Mouse (Mus musculus) heart, embryonic 15.5 days (tissue): ENCODE results near the gene Pfkm. TPM values are rescaled to one million over a fixed set of nuclear protein-coding genes. Genes with fewer than 3 reads are reported as not detected.
A peak's percentile ranks its signal among the peaks of the same experiment; 100 is the strongest.

Experiments
- ATAC-seq: fragments of 200-750 bp; cut with Nextera tagmentation; replicated peaks from 2 replicates; pipeline ENCODE4 v1.8.0; 2017; ENCODE audit warnings: low read depth, moderate TSS enrichment; ENCODE audit not compliant: insufficient number of reproducible peaks, insufficient read depth, low FRiP score
- H3K27ac ChIP-seq: fragments of 300-500 bp; sonication (generic); 2 replicates; pipeline ENCODE4 v1.5.1; 2015; ENCODE audit warnings: mild to moderate bottlenecking, inconsistent platforms
- H3K27me3 ChIP-seq: fragments of 300-500 bp; sonication (generic); 2 replicates; pipeline ENCODE4 v1.6.1; 2015; ENCODE audit warnings: inconsistent platforms
- H3K36me3 ChIP-seq: fragments of 300-500 bp; sonication (generic); 2 replicates; pipeline ENCODE4 v1.6.1; 2015; ENCODE audit warnings: mild to moderate bottlenecking, inconsistent platforms
- H3K4me1 ChIP-seq: fragments of 300-500 bp; sonication (generic); replicated peaks from 2 replicates; pipeline ENCODE4 v1.6.1; 2015; ENCODE audit warnings: inconsistent platforms
- H3K4me2 ChIP-seq: fragments of 300-500 bp; sonication (generic); 2 replicates; pipeline ENCODE4 v1.6.1; 2015; ENCODE audit warnings: inconsistent platforms, mild to moderate bottlenecking, moderate library complexity
- H3K4me3 ChIP-seq: fragments of 300-500 bp; sonication (generic); 2 replicates; pipeline ENCODE4 v1.5.1; 2015; ENCODE audit warnings: mild to moderate bottlenecking, inconsistent platforms
- H3K9ac ChIP-seq: fragments of 300-500 bp; sonication (generic); 2 replicates; pipeline ENCODE4 v1.6.1; 2015; ENCODE audit warnings: mild to moderate bottlenecking, inconsistent platforms
- H3K9me3 ChIP-seq: fragments of 300-500 bp; sonication (generic); replicated peaks from 2 replicates; pipeline ENCODE4 v1.6.1; 2016; ENCODE audit warnings: inconsistent platforms
- WGBS: fragments of 180-500 bp; shearing (Covaris S2); methylation state at CpG from one replicate; pipeline ENCODE4 v1.1.7; 2015; ENCODE audit warnings: mixed read lengths; 5-methylcytosine and 5-hydroxymethylcytosine counted together
- polyA plus RNA-seq: library from polyadenylated mRNA; unstranded; fragments of >200 nt; fragmentation: Nextera tagmentation; extraction: Ambion mirVana; gene quantifications from 2 replicates; pipeline ENCODE4 v1.2.1, GENCODE M21; 2015

The Pfkm gene
- 119 and 127 TPM in 2 replicates for polyA plus RNA-seq

GRCm38 (mm10) chr15:98092372-98093120, at the start of gene Pfkm:
Pfkm (plus strand) TSS chr15:98092589.
- no peaks in the 10 kb centered on the region for H3K9me3 ChIP-seq
- WGBS = under 1% methylated on average over 30 of the region's 30 CpGs
- peaks cover 17% of the 10 kb centered on the region for H3K4me1 ChIP-seq
- peak within 1 kb of the TSS; percentile 90 for H3K9ac ChIP-seq
- peaks cover 4% of the 10 kb centered on the region; the same call in 1 of the 2 replicates for H3K36me3 ChIP-seq
- ATAC-seq = no peak
- H3K27ac ChIP-seq = peak within 1 kb of the TSS; percentile 99
- no peaks in the 10 kb centered on the region for H3K27me3 ChIP-seq
- H3K4me2 ChIP-seq = peak within 1 kb of the TSS; percentile 73
- peak within 1 kb of the TSS; percentile 99 for H3K4me3 ChIP-seq

- peaks cover 71% of the 10 kb centered on the region for H3K36me3 ChIP-seq
- WGBS = 85% methylated on average over 6 of the region's 6 CpGs
These were observed 48.4 kb upstream of the Pfkm start for GRCm38 (mm10) chr15:98043967-98044366.

GRCm38 (mm10) chr15:98044387-98044786, 48.0 kb upstream of the Pfkm start:
- H3K9me3 ChIP-seq = no peaks in the 10 kb centered on the region
- no peak overlapping the region for H3K4me2 ChIP-seq
- no peak overlapping the region for H3K4me3 ChIP-seq
- H3K36me3 ChIP-seq = peaks cover 72% of the 10 kb centered on the region
- no peaks in the 10 kb centered on the region for H3K27me3 ChIP-seq
- H3K27ac ChIP-seq = no peak overlapping the region
- 93% methylated on average over 5 of the region's 5 CpGs for WGBS
- H3K9ac ChIP-seq = no peak overlapping the region
- ATAC-seq = no peak
- H3K4me1 ChIP-seq = no peaks in the 10 kb centered on the region

More at GRCm38 (mm10) chr15:98043967-98044366, 48.4 kb upstream of the Pfkm start:
- H3K4me1 ChIP-seq = no peaks in the 10 kb centered on the region
- ATAC-seq = no peak
- H3K9ac ChIP-seq = no peak overlapping the region
- H3K9me3 ChIP-seq = no peaks in the 10 kb centered on the region
- H3K4me3 ChIP-seq = no peak overlapping the region
- no peaks in the 10 kb centered on the region for H3K27me3 ChIP-seq
- H3K4me2 ChIP-seq = no peak overlapping the region
- H3K27ac ChIP-seq = no peak overlapping the region

- WGBS = 89% methylated on average over 13 of the region's 13 CpGs
These were observed 43.3 kb upstream of the Pfkm start for GRCm38 (mm10) chr15:98048918-98049700.

GRCm38 (mm10) chr15:98051685-98052084, 40.7 kb upstream of the Pfkm start:
- Histone ChIP-seq H3K27me3 (no peaks in the 10 kb centered on the region), H3K36me3 (peaks cover 54% of the 10 kb centered on the region), H3K27ac (no peak overlapping the region), H3K9ac (no peak overlapping the region), H3K9me3 (no peaks in the 10 kb centered on the region), H3K4me2 (no peak overlapping the region), H3K4me3 (no peak overlapping the region), H3K4me1 (peaks cover 3% of the 10 kb centered on the region; the same call in 1 of the 2 replicates)
- ATAC-seq = no peak
- 70% methylated on average over 5 of the region's 5 CpGs for WGBS

More at GRCm38 (mm10) chr15:98048918-98049700, 43.3 kb upstream of the Pfkm start:
- no peak overlapping the region for H3K4me2 ChIP-seq
- no peaks in the 10 kb centered on the region for H3K9me3 ChIP-seq
- no peak overlapping the region for H3K4me3 ChIP-seq
- no peaks in the 10 kb centered on the region for H3K4me1 ChIP-seq
- H3K27ac ChIP-seq = no peak overlapping the region
- H3K9ac ChIP-seq = no peak overlapping the region
- ATAC-seq = no peak
- H3K27me3 ChIP-seq = no peaks in the 10 kb centered on the region
- peaks cover 64% of the 10 kb centered on the region for H3K36me3 ChIP-seq

GRCm38 (mm10) chr15:98055246-98055645, 37.1 kb upstream of the Pfkm start:
- Histone ChIP-seq H3K9me3 (no peaks in the 10 kb centered on the region), H3K27me3 (no peaks in the 10 kb centered on the region), H3K36me3 (peaks cover 57% of the 10 kb centered on the region), H3K4me3 (no peak overlapping the region), H3K4me1 (peaks cover 3% of the 10 kb centered on the region; the same call in 1 of the 2 replicates), H3K9ac (no peak overlapping the region), H3K27ac (no peak overlapping the region), H3K4me2 (no peak overlapping the region)
- peak; percentile 50; the same call in 1 of the 2 replicates for ATAC-seq
- 20% methylated on average over 5 of the region's 5 CpGs for WGBS

GRCm38 (mm10) chr15:98065881-98066280, 26.5 kb upstream of the Pfkm start:
- H3K9me3 ChIP-seq = no peaks in the 10 kb centered on the region
- H3K36me3 ChIP-seq = peaks cover 65% of the 10 kb centered on the region
- H3K4me1 ChIP-seq = no peaks in the 10 kb centered on the region
- 88% methylated on average over 5 of the region's 5 CpGs for WGBS
- H3K4me2 ChIP-seq = no peak overlapping the region
- H3K27me3 ChIP-seq = no peaks in the 10 kb centered on the region
- no peak overlapping the region for H3K4me3 ChIP-seq
- ATAC-seq = no peak
- no peak overlapping the region for H3K27ac ChIP-seq
- no peak overlapping the region for H3K9ac ChIP-seq

GRCm38 (mm10) chr15:98066602-98067001, 25.8 kb upstream of the Pfkm start:
- no peaks in the 10 kb centered on the region for H3K4me1 ChIP-seq
- WGBS = 88% methylated on average over 12 of the region's 12 CpGs
- H3K36me3 ChIP-seq = peaks cover 68% of the 10 kb centered on the region
- no peak overlapping the region for H3K4me3 ChIP-seq
- no peaks in the 10 kb centered on the region for H3K9me3 ChIP-seq
- H3K9ac ChIP-seq = no peak overlapping the region
- H3K27me3 ChIP-seq = no peaks in the 10 kb centered on the region
- H3K4me2 ChIP-seq = no peak overlapping the region
- no peak for ATAC-seq
- no peak overlapping the region for H3K27ac ChIP-seq

GRCm38 (mm10) chr15:98067492-98067891, 24.9 kb upstream of the Pfkm start:
- Histone ChIP-seq H3K4me1 (no peaks in the 10 kb centered on the region), H3K27me3 (no peaks in the 10 kb centered on the region), H3K27ac (no peak overlapping the region), H3K4me2 (no peak overlapping the region), H3K9me3 (no peaks in the 10 kb centered on the region), H3K9ac (no peak overlapping the region), H3K4me3 (no peak overlapping the region), H3K36me3 (peaks cover 68% of the 10 kb centered on the region)
- 52% methylated on average over 3 of the region's 3 CpGs for WGBS
- ATAC-seq = no peak

GRCm38 (mm10) chr15:98068506-98068905, 23.9 kb upstream of the Pfkm start:
- Histone ChIP-seq H3K4me1 (no peaks in the 10 kb centered on the region), H3K9ac (no peak overlapping the region), H3K9me3 (no peaks in the 10 kb centered on the region), H3K27ac (no peak overlapping the region), H3K4me3 (no peak overlapping the region), H3K4me2 (no peak overlapping the region), H3K36me3 (peaks cover 62% of the 10 kb centered on the region), H3K27me3 (no peaks in the 10 kb centered on the region)
- no peak for ATAC-seq
- WGBS = 85% methylated on average over 9 of the region's 9 CpGs

- no peaks in the 10 kb centered on the region for H3K9me3 ChIP-seq
- H3K4me2 ChIP-seq = no peak overlapping the region
- peaks cover 52% of the 10 kb centered on the region for H3K36me3 ChIP-seq
- 80% methylated on average over 8 of the region's 8 CpGs for WGBS
- no peak for ATAC-seq
- H3K9ac ChIP-seq = no peak overlapping the region
- no peaks in the 10 kb centered on the region for H3K4me1 ChIP-seq
- no peak overlapping the region for H3K4me3 ChIP-seq
- H3K27me3 ChIP-seq = no peaks in the 10 kb centered on the region
- H3K27ac ChIP-seq = no peak overlapping the region
These were observed 22.7 kb upstream of the Pfkm start for GRCm38 (mm10) chr15:98069566-98070245.
